ENCODE assay signal across 21 mouse cellular contexts in genomic region chr19:60531897-60532296, GRCm38 (mm10). TPM values are rescaled to one million over a fixed set of nuclear protein-coding genes. Genes with fewer than 3 reads are reported as not detected.
A peak's percentile ranks its signal among the peaks of the same experiment; 100 is the strongest.
DNase-seq lines count a peak whose midpoint lies in the region; ATAC-seq and TF ChIP-seq lines count a peak whose summit lies in the region.
"Had no signal": no experiment of that assay in that cellular context is flagged by ENCODE, and none has a peak within 500 bp of the region (broad histone marks: within the 10 kb centered on the region; RNA-seq: fewer than 3 reads in every experiment).

No protein-coding gene starts in this region.

- peak; percentile 40 for DNase-seq in kidney, adult 9 months
- DNase-seq: adrenal gland, adult 8-10 months; adrenal gland, postnatal 14 days; adrenal gland, postnatal 36 days; B cell, adult 2 months; cerebellum, adult 11-12 months; cerebellum, adult 2 months; cerebellum, adult 9-10 months had no signal

- H3K4me3 ChIP-seq in intestine, embryonic 15.5 days (replicated peaks): no peak overlapping the region
- no peak overlapping the region for H3K4me3 ChIP-seq in intestine, postnatal 0 days (ENCODE audit: low read depth, low read length)
- no peak overlapping the region for H3K4me3 ChIP-seq in kidney, embryonic 14.5 days (ENCODE audit: low read length)
- no peak overlapping the region for H3K4me3 ChIP-seq in intestine, embryonic 16.5 days (ENCODE audit: low read length)
- H3K4me3 ChIP-seq: embryonic facial prominence, embryonic 10.5 days; embryonic facial prominence, embryonic 12.5 days; forebrain, embryonic 13.5 days; forebrain, embryonic 15.5 days had no signal

- H3K9me3 ChIP-seq in intestine, embryonic 15.5 days: no peaks in the 10 kb centered on the region
- no peaks in the 10 kb centered on the region for H3K9me3 ChIP-seq in intestine, postnatal 0 days (ENCODE audit: control insufficient read depth)
- no peaks in the 10 kb centered on the region for H3K9me3 ChIP-seq in kidney, embryonic 14.5 days (ENCODE audit: control insufficient read depth, low read length)
- no peaks in the 10 kb centered on the region for H3K9me3 ChIP-seq in intestine, embryonic 16.5 days (ENCODE audit: control insufficient read depth, low read length)
- H3K9me3 ChIP-seq: embryonic facial prominence, embryonic 10.5 days; embryonic facial prominence, embryonic 12.5 days; forebrain, embryonic 13.5 days; forebrain, embryonic 15.5 days; G1E had no signal

- H3K9ac ChIP-seq in intestine, embryonic 15.5 days: no peak overlapping the region
- no peak overlapping the region for H3K9ac ChIP-seq in intestine, postnatal 0 days (ENCODE audit: low read depth, low read length)
- no peak overlapping the region for H3K9ac ChIP-seq in kidney, embryonic 14.5 days (ENCODE audit: low read depth, low read length)
- no peak overlapping the region for H3K9ac ChIP-seq in intestine, embryonic 16.5 days (ENCODE audit: low read depth, low read length)
- H3K9ac ChIP-seq: embryonic facial prominence, embryonic 12.5 days; forebrain, embryonic 13.5 days; forebrain, embryonic 15.5 days had no signal

- H3K36me3 ChIP-seq in intestine, embryonic 15.5 days: 0 out of 2 replicates have a peak, but pooled peaks cover 2% of the 10 kb centered on the region
- peaks cover 6% of the 10 kb centered on the region for H3K36me3 ChIP-seq in intestine, postnatal 0 days (ENCODE audit: control insufficient read depth, insufficient read depth)
- peaks cover 35% of the 10 kb centered on the region for H3K36me3 ChIP-seq in kidney, embryonic 14.5 days (ENCODE audit: control insufficient read depth, insufficient read depth, low read length)
- no peaks in the 10 kb centered on the region for H3K36me3 ChIP-seq in intestine, embryonic 16.5 days (ENCODE audit: control insufficient read depth, insufficient read depth, low read length)

- WGBS in intestine, embryonic 15.5 days: 83% methylated on average over 2 of the region's 2 CpGs
- WGBS in intestine, postnatal 0 days: 83% methylated on average over 2 of the region's 2 CpGs
- WGBS in kidney, embryonic 14.5 days: 87% methylated on average over 2 of the region's 2 CpGs
- WGBS in intestine, embryonic 16.5 days: 87% methylated on average over 2 of the region's 2 CpGs

- H3K27me3 ChIP-seq in intestine, embryonic 15.5 days (replicated peaks): no peaks in the 10 kb centered on the region
- H3K27me3 ChIP-seq in intestine, postnatal 0 days (replicated peaks; ENCODE audit: control insufficient read depth, insufficient read depth, low read length): no peaks in the 10 kb centered on the region
- no peaks in the 10 kb centered on the region for H3K27me3 ChIP-seq in kidney, embryonic 14.5 days (ENCODE audit: control insufficient read depth, insufficient read depth, low read length)
- no peaks in the 10 kb centered on the region for H3K27me3 ChIP-seq in intestine, embryonic 16.5 days (replicated peaks; ENCODE audit: control insufficient read depth, insufficient read depth, low read length)
- H3K27me3 ChIP-seq: CH12.LX; embryonic facial prominence, embryonic 12.5 days; forebrain, embryonic 13.5 days; forebrain, embryonic 15.5 days; Patski had no signal

- no peak overlapping the region for H3K4me2 ChIP-seq in intestine, embryonic 15.5 days (replicated peaks)
- H3K4me2 ChIP-seq in intestine, postnatal 0 days (replicated peaks; ENCODE audit: low read depth): no peak overlapping the region
- H3K4me2 ChIP-seq in kidney, embryonic 14.5 days (replicated peaks; ENCODE audit: low read depth, low read length): no peak overlapping the region
- H3K4me2 ChIP-seq in intestine, embryonic 16.5 days (ENCODE audit: low read depth, low read length): no peak overlapping the region
- H3K4me2 ChIP-seq: embryonic facial prominence, embryonic 12.5 days; forebrain, embryonic 13.5 days; forebrain, embryonic 15.5 days had no signal

- H3K4me1 ChIP-seq in intestine, embryonic 15.5 days (replicated peaks): no peaks in the 10 kb centered on the region; the same call in 1 of the 2 replicates
- H3K4me1 ChIP-seq in intestine, postnatal 0 days (replicated peaks; ENCODE audit: control insufficient read depth, insufficient read depth, low read length): no peaks in the 10 kb centered on the region
- H3K4me1 ChIP-seq in kidney, embryonic 14.5 days (ENCODE audit: control insufficient read depth, insufficient read depth, low read length): no peaks in the 10 kb centered on the region
- H3K4me1 ChIP-seq in intestine, embryonic 16.5 days (ENCODE audit: control insufficient read depth, insufficient read depth, low read length): 0 out of 2 replicates have a peak, but pooled peaks cover 3% of the 10 kb centered on the region
- H3K4me1 ChIP-seq: embryonic facial prominence, embryonic 10.5 days; embryonic facial prominence, embryonic 12.5 days; forebrain, embryonic 13.5 days; forebrain, embryonic 15.5 days had no signal

- peak; percentile 36; the same call in 1 of the 2 replicates for ATAC-seq in intestine, embryonic 15.5 days
- ATAC-seq in intestine, postnatal 0 days: no peak
- ATAC-seq in kidney, embryonic 14.5 days (ENCODE audit: low FRiP score, low TSS enrichment): no peak
- ATAC-seq in intestine, embryonic 16.5 days: peak; percentile 53; the same call in 1 of the 2 replicates
- ATAC-seq: activated CD4-positive, CD25-positive, alpha-beta regulatory T cell, adult 4 months; CD4-positive, CD25-positive, alpha-beta regulatory T cell, adult 4 months; forebrain, embryonic 13.5 days; forebrain, embryonic 15.5 days; Patski had no signal

- TF ChIP-seq CTCF in intestine, postnatal 0 days (IDR thresholded peaks at IDR 0.05; ENCODE audit: low read depth): no peak

- H3K27ac ChIP-seq in intestine, embryonic 15.5 days: no peak overlapping the region
- H3K27ac ChIP-seq in intestine, postnatal 0 days (ENCODE audit: low read depth, low read length): no peak overlapping the region
- no peak overlapping the region for H3K27ac ChIP-seq in kidney, embryonic 14.5 days (ENCODE audit: low read depth, low read length)
- no peak overlapping the region for H3K27ac ChIP-seq in intestine, embryonic 16.5 days (ENCODE audit: low read length)
- H3K27ac ChIP-seq: embryonic facial prominence, embryonic 10.5 days; embryonic facial prominence, embryonic 12.5 days; forebrain, embryonic 13.5 days; forebrain, embryonic 15.5 days had no signal

RNA-seq across cellular contexts. Expression of gene Cacul1, which starts 48.9 kb away (rescaled TPM):
- polyA plus RNA-seq in intestine, embryonic 15.5 days (2015; fragmentation: Nextera tagmentation; extraction: Ambion mirVana): 20.9 and 25.7 TPM in 2 replicates
- 11.8 and 13.3 TPM in 2 replicates for polyA plus RNA-seq in intestine, postnatal 0 days (2015; fragmentation: Nextera tagmentation; extraction: Ambion mirVana)
- polyA plus RNA-seq in kidney, embryonic 14.5 days (2014; fragmentation: Nextera tagmentation; extraction: Ambion mirVana): 16.6 and 32.7 TPM in 2 replicates
- 12.2 and 12.4 TPM in 2 replicates for polyA plus RNA-seq in intestine, embryonic 16.5 days (2015; fragmentation: Nextera tagmentation; extraction: Ambion mirVana)

Comparison
In these comparisons a context has a peak if more than half of its experiments do, and no peak if none do; other contexts are left out.
1. ATAC-seq: peak in intestine, embryonic 15.5 days (single experiment) and intestine, embryonic 16.5 days (single experiment); none in intestine, postnatal 0 days (single experiment) and kidney, embryonic 14.5 days (single experiment).